ENCODE assay signal across 11 mouse cellular contexts in the genomic region with DNA sequence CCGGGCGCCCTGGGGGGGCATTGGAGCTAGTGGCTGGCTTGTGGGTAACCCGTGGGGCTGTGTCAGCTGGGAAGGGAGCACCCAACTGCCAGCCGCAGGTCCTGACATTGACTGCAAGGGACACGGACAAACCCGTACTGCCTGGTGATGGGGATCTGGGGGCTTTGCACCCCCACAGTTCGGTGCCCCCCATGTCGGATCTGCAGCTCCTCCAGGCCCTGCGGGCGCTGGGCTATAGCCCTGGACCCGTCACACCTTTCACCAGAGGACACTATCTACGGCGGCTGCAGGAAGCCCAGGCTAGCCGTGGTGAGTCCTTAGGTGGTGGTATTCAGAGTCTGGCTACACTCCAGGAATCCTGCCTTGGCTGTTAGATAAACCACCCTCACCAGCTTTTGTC. TPM values are rescaled to one million over a fixed set of nuclear protein-coding genes. Genes with fewer than 3 reads are reported as not detected.
DNase-seq lines count a peak whose midpoint lies in the region; ATAC-seq and TF ChIP-seq lines count a peak whose summit lies in the region.
"Had no signal": no experiment of that assay in that cellular context is flagged by ENCODE, and none has a peak within 500 bp of the region (broad histone marks: within the 10 kb centered on the region; RNA-seq: fewer than 3 reads in every experiment).

No protein-coding gene starts in this region.

- DNase-seq in forebrain, embryonic 11.5 days (ENCODE audit: low spot score) = no peak
- DNase-seq in kidney, postnatal 14 days = no peak
- no peak for DNase-seq in liver, embryonic 14.5 days (ENCODE audit: low read depth in 3 of 3, low spot score in 3 of 3)
- no peak for DNase-seq in embryo, embryonic 9.5 days (ENCODE audit: extremely low spot score)
- DNase-seq in layer of hippocampus, postnatal 36 days = no peak
- DNase-seq: cerebellum, postnatal 36 days; right cerebral cortex, postnatal 4 days had no signal

- peaks cover 22% of the 10 kb centered on the region for H3K4me1 ChIP-seq in forebrain, embryonic 13.5 days
- H3K4me1 ChIP-seq in forebrain, embryonic 11.5 days (replicated peaks; ENCODE audit: control insufficient read depth, insufficient read depth, low read length) = peaks cover 6% of the 10 kb centered on the region; the same call in 1 of the 2 replicates
- H3K4me1 ChIP-seq in kidney, embryonic 16.5 days (ENCODE audit: insufficient read depth, low read length) = peaks cover 27% of the 10 kb centered on the region
- H3K4me1 ChIP-seq in embryonic facial prominence, embryonic 13.5 days = peaks cover 28% of the 10 kb centered on the region
- peaks cover 8 to 15% of the 10 kb centered on the region in 2 experiments for H3K4me1 ChIP-seq in liver, embryonic 14.5 days (replicated peaks; ENCODE audit: control insufficient read depth in 2 of 2, insufficient read depth in 2 of 2, low read length in 1 of 2)

- no peaks in the 10 kb centered on the region for H3K9me3 ChIP-seq in forebrain, embryonic 13.5 days (replicated peaks)
- H3K9me3 ChIP-seq in forebrain, embryonic 11.5 days (ENCODE audit: control insufficient read depth, low read length) = no peaks in the 10 kb centered on the region
- H3K9me3 ChIP-seq in kidney, embryonic 16.5 days (ENCODE audit: low read length) = no peaks in the 10 kb centered on the region
- no peaks in the 10 kb centered on the region for H3K9me3 ChIP-seq in embryonic facial prominence, embryonic 13.5 days
- H3K9me3 ChIP-seq in liver, embryonic 14.5 days (ENCODE audit: control insufficient read depth, low read length) = no peaks in the 10 kb centered on the region
- H3K9me3 ChIP-seq: hindbrain, embryonic 15.5 days had no signal

- no peak for ATAC-seq in forebrain, embryonic 13.5 days
- no peak for ATAC-seq in forebrain, embryonic 11.5 days (replicated peaks; ENCODE audit: low FRiP score)
- no peak for ATAC-seq in kidney, embryonic 16.5 days (ENCODE audit: low FRiP score, low TSS enrichment)
- no peak for ATAC-seq in embryonic facial prominence, embryonic 13.5 days (ENCODE audit: insufficient number of reproducible peaks, insufficient read depth, low FRiP score, low TSS enrichment, low read depth)
- ATAC-seq in liver, embryonic 14.5 days (ENCODE audit: insufficient read depth) = no peak

- TF ChIP-seq CTCF in liver, embryonic 14.5 days (IDR thresholded peaks at IDR 0.05; ENCODE audit: low read depth) = no peak

- WGBS in forebrain, embryonic 13.5 days = 94% methylated on average over 14 of the region's 14 CpGs
- 93% methylated on average over 14 of the region's 14 CpGs for WGBS in forebrain, embryonic 11.5 days
- WGBS in kidney, embryonic 16.5 days = 90% methylated on average over 14 of the region's 14 CpGs
- WGBS in embryonic facial prominence, embryonic 13.5 days = 96% methylated on average over 14 of the region's 14 CpGs
- 85% methylated on average over 14 of the region's 14 CpGs for WGBS in liver, embryonic 14.5 days (ENCODE audit: insufficient replicate concordance)

- TF ChIP-seq EP300 in liver, embryonic 14.5 days (IDR thresholded peaks at IDR 0.05; ENCODE audit: low read depth) = no peak

- no peaks in the 10 kb centered on the region for H3K27me3 ChIP-seq in forebrain, embryonic 13.5 days
- no peaks in the 10 kb centered on the region for H3K27me3 ChIP-seq in forebrain, embryonic 11.5 days (ENCODE audit: control insufficient read depth, insufficient read depth, low read length)
- no peaks in the 10 kb centered on the region for H3K27me3 ChIP-seq in kidney, embryonic 16.5 days (ENCODE audit: insufficient read depth, low read length)
- no peaks in the 10 kb centered on the region for H3K27me3 ChIP-seq in embryonic facial prominence, embryonic 13.5 days
- H3K27me3 ChIP-seq in liver, embryonic 14.5 days (ENCODE audit: control insufficient read depth, insufficient read depth, low read length) = no peaks in the 10 kb centered on the region
- H3K27me3 ChIP-seq: hindbrain, embryonic 15.5 days had no signal

- H3K9ac ChIP-seq in forebrain, embryonic 13.5 days = peak overlapping the region; percentile 74
- H3K9ac ChIP-seq in forebrain, embryonic 11.5 days (ENCODE audit: low read length) = no peak overlapping the region
- H3K9ac ChIP-seq in kidney, embryonic 16.5 days (replicated peaks; ENCODE audit: low read length) = no peak overlapping the region
- 0 out of 2 replicates have a peak overlapping the region, but pooled peaks have one; percentile 22 for H3K9ac ChIP-seq in embryonic facial prominence, embryonic 13.5 days
- H3K9ac ChIP-seq in liver, embryonic 14.5 days (replicated peaks) = peak overlapping the region; percentile 93; the same call in 1 of the 2 replicates
- H3K9ac ChIP-seq: hindbrain, embryonic 15.5 days had no signal

- peak overlapping the region; percentile 87 for H3K4me2 ChIP-seq in forebrain, embryonic 13.5 days
- no peak overlapping the region for H3K4me2 ChIP-seq in forebrain, embryonic 11.5 days (ENCODE audit: low read depth, low read length, severe bottlenecking)
- peak overlapping the region; percentile 94 for H3K4me2 ChIP-seq in kidney, embryonic 16.5 days (replicated peaks; ENCODE audit: low read depth, low read length)
- peak overlapping the region; percentile 96 for H3K4me2 ChIP-seq in embryonic facial prominence, embryonic 13.5 days
- peak overlapping the region; percentile 70 for H3K4me2 ChIP-seq in liver, embryonic 14.5 days (ENCODE audit: low read depth)

- H3K27ac ChIP-seq in forebrain, embryonic 13.5 days = no peak overlapping the region
- H3K27ac ChIP-seq in forebrain, embryonic 11.5 days (ENCODE audit: low read depth, low read length) = no peak overlapping the region
- no peak overlapping the region for H3K27ac ChIP-seq in kidney, embryonic 16.5 days (ENCODE audit: low read length)
- H3K27ac ChIP-seq in embryonic facial prominence, embryonic 13.5 days = no peak overlapping the region
- H3K27ac ChIP-seq in liver, embryonic 14.5 days = no peak overlapping the region
- H3K27ac ChIP-seq: hindbrain, embryonic 15.5 days had no signal

- H3K36me3 ChIP-seq in forebrain, embryonic 13.5 days (ENCODE audit: poor library complexity, severe bottlenecking) = peaks cover 29% of the 10 kb centered on the region
- H3K36me3 ChIP-seq in forebrain, embryonic 11.5 days (ENCODE audit: control insufficient read depth, insufficient read depth, low read length) = peaks cover 6% of the 10 kb centered on the region; the same call in 1 of the 2 replicates
- peaks cover 30% of the 10 kb centered on the region for H3K36me3 ChIP-seq in kidney, embryonic 16.5 days (ENCODE audit: insufficient read depth, low read length)
- H3K36me3 ChIP-seq in embryonic facial prominence, embryonic 13.5 days = peaks cover 42% of the 10 kb centered on the region
- H3K36me3 ChIP-seq in liver, embryonic 14.5 days (replicated peaks; ENCODE audit: control insufficient read depth, insufficient read depth, low read depth) = peaks cover 29% of the 10 kb centered on the region

- peak overlapping the region; percentile 66; the same call in 1 of the 2 replicates for H3K4me3 ChIP-seq in forebrain, embryonic 13.5 days
- no peak overlapping the region for H3K4me3 ChIP-seq in forebrain, embryonic 11.5 days (ENCODE audit: low read depth, low read length)
- no peak overlapping the region for H3K4me3 ChIP-seq in kidney, embryonic 16.5 days (ENCODE audit: low read length)
- H3K4me3 ChIP-seq in embryonic facial prominence, embryonic 13.5 days = peak overlapping the region; percentile 69
- H3K4me3 ChIP-seq in liver, embryonic 14.5 days (ENCODE audit: insufficient read depth in 1 of 2, low read depth in 2 of 2, low read length in 2 of 2) = peak overlapping the region in 1 of 2 experiments; percentile 94; a peak in 2 of 4 replicates

RNA-seq across cellular contexts. Expression of gene Ankle1, which starts 1.6 kb away (rescaled TPM):
- 30.9 and 32.3 TPM in 2 replicates for polyA plus RNA-seq in forebrain, embryonic 13.5 days (2015; fragmentation: Nextera tagmentation; extraction: Ambion mirVana)
- 38.7 and 42.2 TPM in 2 replicates for polyA plus RNA-seq in forebrain, embryonic 11.5 days (2014; fragmentation: Nextera tagmentation; extraction: Ambion mirVana)
- polyA plus RNA-seq in kidney, embryonic 16.5 days (2015; fragmentation: Nextera tagmentation; extraction: Ambion mirVana) = 47.4 and 58.3 TPM in 2 replicates
- polyA plus RNA-seq in embryonic facial prominence, embryonic 13.5 days (2015; fragmentation: Nextera tagmentation; extraction: Ambion mirVana) = 44.4 and 45.0 TPM in 2 replicates
- polyA plus RNA-seq in liver, embryonic 14.5 days (2012; rRNA removed) = 52.5 and 58.0 TPM in 2 replicates
- polyA plus RNA-seq in liver, embryonic 14.5 days (2014; fragmentation: Nextera tagmentation; extraction: Ambion mirVana) = 17.8 and 19.0 TPM in 2 replicates
- total RNA-seq in layer of hippocampus, postnatal 36 days (2021) = under 1 TPM; 0.27 to 0.46 TPM

RNA-seq across cellular contexts. Expression of gene Babam1, which starts 10.8 kb away (rescaled TPM):
- 99.2 and 101 TPM in 2 replicates for polyA plus RNA-seq in forebrain, embryonic 13.5 days (2015; fragmentation: Nextera tagmentation; extraction: Ambion mirVana)
- 106 and 119 TPM in 2 replicates for polyA plus RNA-seq in forebrain, embryonic 11.5 days (2014; fragmentation: Nextera tagmentation; extraction: Ambion mirVana)
- polyA plus RNA-seq in kidney, embryonic 16.5 days (2015; fragmentation: Nextera tagmentation; extraction: Ambion mirVana) = 116 and 120 TPM in 2 replicates
- polyA plus RNA-seq in embryonic facial prominence, embryonic 13.5 days (2015; fragmentation: Nextera tagmentation; extraction: Ambion mirVana) = 88.9 and 104 TPM in 2 replicates
- polyA plus RNA-seq in liver, embryonic 14.5 days (2012; rRNA removed) = 53.6 and 61.2 TPM in 2 replicates
- 50.6 and 52.3 TPM in 2 replicates for polyA plus RNA-seq in liver, embryonic 14.5 days (2014; fragmentation: Nextera tagmentation; extraction: Ambion mirVana)
- total RNA-seq in layer of hippocampus, postnatal 36 days (2021) = 10 to 100 TPM; 92.1 to 93.4 TPM

RNA-seq across cellular contexts. Expression of gene Ushbp1, which starts 11.8 kb away (rescaled TPM):
- polyA plus RNA-seq in forebrain, embryonic 13.5 days (2015; fragmentation: Nextera tagmentation; extraction: Ambion mirVana) = 3.7 and 4.2 TPM in 2 replicates
- polyA plus RNA-seq in forebrain, embryonic 11.5 days (2014; fragmentation: Nextera tagmentation; extraction: Ambion mirVana) = 4.2 and 4.5 TPM in 2 replicates
- polyA plus RNA-seq in kidney, embryonic 16.5 days (2015; fragmentation: Nextera tagmentation; extraction: Ambion mirVana) = 29.8 and 31.2 TPM in 2 replicates
- 7.4 and 7.8 TPM in 2 replicates for polyA plus RNA-seq in embryonic facial prominence, embryonic 13.5 days (2015; fragmentation: Nextera tagmentation; extraction: Ambion mirVana)
- 3.1 and 3.5 TPM in 2 replicates for polyA plus RNA-seq in liver, embryonic 14.5 days (2012; rRNA removed)
- polyA plus RNA-seq in liver, embryonic 14.5 days (2014; fragmentation: Nextera tagmentation; extraction: Ambion mirVana) = 1.5 and 1.9 TPM in 2 replicates
- 1 to 10 TPM; 3.6 to 5.1 TPM for total RNA-seq in layer of hippocampus, postnatal 36 days (2021)

RNA-seq across cellular contexts. Expression of gene Nr2f6, which starts 25.7 kb away (rescaled TPM):
- 11.6 and 12.9 TPM in 2 replicates for polyA plus RNA-seq in forebrain, embryonic 13.5 days (2015; fragmentation: Nextera tagmentation; extraction: Ambion mirVana)
- polyA plus RNA-seq in forebrain, embryonic 11.5 days (2014; fragmentation: Nextera tagmentation; extraction: Ambion mirVana) = 49.1 and 51.4 TPM in 2 replicates
- 65.4 and 82.9 TPM in 2 replicates for polyA plus RNA-seq in kidney, embryonic 16.5 days (2015; fragmentation: Nextera tagmentation; extraction: Ambion mirVana)
- 43.8 and 46.6 TPM in 2 replicates for polyA plus RNA-seq in embryonic facial prominence, embryonic 13.5 days (2015; fragmentation: Nextera tagmentation; extraction: Ambion mirVana)
- polyA plus RNA-seq in liver, embryonic 14.5 days (2012; rRNA removed) = 20.8 and 23.4 TPM in 2 replicates
- polyA plus RNA-seq in liver, embryonic 14.5 days (2014; fragmentation: Nextera tagmentation; extraction: Ambion mirVana) = 19.1 and 22.4 TPM in 2 replicates
- 10 to 100 TPM; 42.6 to 47.1 TPM for total RNA-seq in layer of hippocampus, postnatal 36 days (2021)

RNA-seq across cellular contexts. Expression of gene Ocel1, which starts 36.3 kb away (rescaled TPM):
- polyA plus RNA-seq in forebrain, embryonic 13.5 days (2015; fragmentation: Nextera tagmentation; extraction: Ambion mirVana) = 3.6 and 4.5 TPM in 2 replicates
- 2.9 and 3.3 TPM in 2 replicates for polyA plus RNA-seq in forebrain, embryonic 11.5 days (2014; fragmentation: Nextera tagmentation; extraction: Ambion mirVana)
- 6.1 TPM in 2 replicates for polyA plus RNA-seq in kidney, embryonic 16.5 days (2015; fragmentation: Nextera tagmentation; extraction: Ambion mirVana)
- polyA plus RNA-seq in embryonic facial prominence, embryonic 13.5 days (2015; fragmentation: Nextera tagmentation; extraction: Ambion mirVana) = 4.2 and 5.4 TPM in 2 replicates
- polyA plus RNA-seq in liver, embryonic 14.5 days (2012; rRNA removed) = 2.8 and 3.1 TPM in 2 replicates
- 1.9 and 2.8 TPM in 2 replicates for polyA plus RNA-seq in liver, embryonic 14.5 days (2014; fragmentation: Nextera tagmentation; extraction: Ambion mirVana)
- total RNA-seq in layer of hippocampus, postnatal 36 days (2021) = 10 to 100 TPM; 12.1 to 14.1 TPM

Comparison
In these comparisons a context has a peak if more than half of its experiments do, and no peak if none do; other contexts are left out.
1. H3K4me3 ChIP-seq: peak in forebrain, embryonic 13.5 days (single experiment) and embryonic facial prominence, embryonic 13.5 days (single experiment); none in forebrain, embryonic 11.5 days (single experiment) and kidney, embryonic 16.5 days (single experiment).
2. H3K9ac ChIP-seq: peak in forebrain, embryonic 13.5 days (single experiment), embryonic facial prominence, embryonic 13.5 days (single experiment) and liver, embryonic 14.5 days (single experiment); none in forebrain, embryonic 11.5 days (single experiment) and kidney, embryonic 16.5 days (single experiment).